Mouse (Mus musculus) olfactory bulb, adult 2 months (tissue): ENCODE measurements around the gene Fbxl17.

Experiments used
- CTCF ChIP-seq: fragments of 200-500 bp; IDR thresholded peaks from 2 replicates; pipeline ENCODE4 v1.5.1; 2012; ENCODE audit warnings: low read depth, mild to moderate bottlenecking, low read length, moderate library complexity; ENCODE audit not compliant: insufficient read depth
- POLR2A ChIP-seq: fragments of 200-500 bp; IDR thresholded peaks from 2 replicates; pipeline ENCODE4 v1.6.1; 2012; ENCODE audit warnings: mild to moderate bottlenecking, low read depth, low read length, moderate library complexity; ENCODE audit not compliant: insufficient read depth

GRCm38 (mm10) chr17:63220821-63221220 lies 279.0 kb downstream of the Fbxl17 start:
- no peak for TF ChIP-seq CTCF
- TF ChIP-seq POLR2A, result no peak
